Mouse (Mus musculus): ENCODE measurements around the gene Lrmda.

- TF ChIP-seq POLR2A (IDR thresholded peaks at IDR 0.05; ENCODE audit: borderline replicate concordance, extremely low read depth, insufficient read depth, insufficient read length, poor library complexity, severe bottlenecking) (no peak), CTCF (IDR thresholded peaks at IDR 0.05; ENCODE audit: borderline replicate concordance, extremely low read depth, insufficient read depth, insufficient read length) (no peak)
Measured at GRCm38 (mm10) chr14:21986733-21987659, 32.5 kb upstream of the Lrmda start.
